Comparison of ENCODE assay signal across 8 mouse cellular contexts in the genomic region with DNA sequence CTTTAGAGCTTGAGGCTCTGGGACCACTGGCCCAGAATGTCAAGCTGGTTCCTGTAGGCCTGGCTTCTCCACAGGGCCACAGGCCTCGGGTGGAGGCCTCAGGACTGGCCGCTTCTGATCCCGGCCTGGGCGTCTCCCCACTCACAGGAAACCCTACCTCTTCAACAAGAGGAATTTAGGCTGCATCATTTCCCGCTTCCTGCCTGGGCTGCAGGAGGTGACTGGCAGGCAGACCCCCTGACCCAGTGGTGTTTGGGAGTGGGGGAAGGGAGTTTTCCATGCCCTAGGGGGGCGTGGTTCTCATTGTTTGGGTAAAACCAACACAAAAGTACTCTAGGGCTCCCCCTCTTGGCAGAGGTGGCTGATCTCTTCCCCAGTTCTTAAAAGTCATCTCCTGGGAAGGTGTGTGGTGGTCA. TPM values are rescaled to one million over a fixed set of nuclear protein-coding genes. Genes with fewer than 3 reads are reported as not detected.
DNase-seq lines count a peak whose midpoint lies in the region; ATAC-seq and TF ChIP-seq lines count a peak whose summit lies in the region.
"Had no signal": no experiment of that assay in that cellular context is flagged by ENCODE, and none has a peak within 500 bp of the region (broad histone marks: within the 10 kb centered on the region; RNA-seq: fewer than 3 reads in every experiment).

No protein-coding gene starts in this region.

- H3K27ac ChIP-seq in embryonic facial prominence, embryonic 13.5 days = peak overlapping the region; percentile 30; the same call in 1 of the 2 replicates
- peak overlapping the region; percentile 88 for H3K27ac ChIP-seq in hindbrain, embryonic 10.5 days
- peak overlapping the region; percentile 48; the same call in 1 of the 2 replicates for H3K27ac ChIP-seq in limb, embryonic 13.5 days

- H3K27me3 ChIP-seq in E14TG2a.4 (ENCODE audit: insufficient read depth, low read length) = no peaks in the 10 kb centered on the region; the same call in 1 of the 2 replicates
- H3K27me3 ChIP-seq in embryonic facial prominence, embryonic 13.5 days = no peaks in the 10 kb centered on the region
- H3K27me3 ChIP-seq in hindbrain, embryonic 10.5 days (ENCODE audit: insufficient read depth, poor library complexity, severe bottlenecking) = no peaks in the 10 kb centered on the region
- H3K27me3 ChIP-seq in limb, embryonic 13.5 days = no peaks in the 10 kb centered on the region

- peaks cover 43% of the 10 kb centered on the region for H3K36me3 ChIP-seq in E14TG2a.4 (ENCODE audit: insufficient read depth, low read length)
- peaks cover 24% of the 10 kb centered on the region for H3K36me3 ChIP-seq in embryonic facial prominence, embryonic 13.5 days
- peaks cover 42% of the 10 kb centered on the region for H3K36me3 ChIP-seq in hindbrain, embryonic 10.5 days
- H3K36me3 ChIP-seq in limb, embryonic 13.5 days = peaks cover 32% of the 10 kb centered on the region

- no peak overlapping the region for H3K4me2 ChIP-seq in embryonic facial prominence, embryonic 13.5 days
- H3K4me2 ChIP-seq in limb, embryonic 13.5 days (replicated peaks) = no peak overlapping the region

- peaks cover 90% of the 10 kb centered on the region for H3K4me1 ChIP-seq in E14TG2a.4 (replicated peaks; ENCODE audit: low read depth, low read length)
- peaks cover 51% of the 10 kb centered on the region for H3K4me1 ChIP-seq in embryonic facial prominence, embryonic 13.5 days
- H3K4me1 ChIP-seq in hindbrain, embryonic 10.5 days (replicated peaks) = peaks cover 88% of the 10 kb centered on the region
- H3K4me1 ChIP-seq in limb, embryonic 13.5 days = peaks cover 62% of the 10 kb centered on the region

- whole genome bisulfite sequencing in embryonic facial prominence, embryonic 13.5 days = 26% methylated on average over 6 of the region's 6 CpGs
- 6% methylated on average over 6 of the region's 6 CpGs for WGBS in hindbrain, embryonic 10.5 days
- WGBS in limb, embryonic 13.5 days = 21% methylated on average over 6 of the region's 6 CpGs

- no peak for ATAC-seq in embryonic facial prominence, embryonic 13.5 days (ENCODE audit: insufficient number of reproducible peaks, insufficient read depth, low FRiP score, low TSS enrichment, low read depth)
- no peak for ATAC-seq in limb, embryonic 13.5 days (ENCODE audit: low FRiP score, low read depth)
- ATAC-seq in megakaryocyte-erythroid progenitor cell, adult 5-6 weeks (replicated peaks; ENCODE audit: low FRiP score, low TSS enrichment, poor library complexity, severe bottlenecking) = no peak

- TF ChIP-seq CTCF in E14TG2a.4 (conservative IDR thresholded peaks at IDR 0.05; ENCODE audit: low read length) = peak; percentile 52

- DNase-seq in T-cell, adult 2 months (ENCODE audit: low spot score) = peak; percentile 42
- peak; percentile 85 for DNase-seq in hindbrain, embryonic 10.5 days (ENCODE audit: low spot score)
- DNase-seq in naive thymus-derived CD4-positive, alpha-beta T cell, adult 2 months (ENCODE audit: low read depth) = peak; percentile 81

- peak overlapping the region; percentile 46; the same call in 1 of the 2 replicates for H3K9ac ChIP-seq in embryonic facial prominence, embryonic 13.5 days
- peak overlapping the region; percentile 19; the same call in 1 of the 2 replicates for H3K9ac ChIP-seq in limb, embryonic 13.5 days

- no peaks in the 10 kb centered on the region for H3K9me3 ChIP-seq in E14TG2a.4 (ENCODE audit: low read length)
- no peaks in the 10 kb centered on the region for H3K9me3 ChIP-seq in embryonic facial prominence, embryonic 13.5 days
- no peaks in the 10 kb centered on the region for H3K9me3 ChIP-seq in hindbrain, embryonic 10.5 days
- H3K9me3 ChIP-seq in limb, embryonic 13.5 days = no peaks in the 10 kb centered on the region

- peak overlapping the region; percentile 69 for H3K4me3 ChIP-seq in E14TG2a.4 (replicated peaks; ENCODE audit: low read length)
- H3K4me3 ChIP-seq in embryonic facial prominence, embryonic 13.5 days = no peak overlapping the region
- H3K4me3 ChIP-seq in hindbrain, embryonic 10.5 days = peak overlapping the region; percentile 29
- H3K4me3 ChIP-seq in limb, embryonic 13.5 days = no peak overlapping the region

RNA-seq across cellular contexts. Expression of a gene that starts 4.0 kb away (rescaled TPM):
- 10.8 and 11.1 TPM in 2 replicates for polyA plus RNA-seq in embryonic facial prominence, embryonic 13.5 days (2015; fragmentation: Nextera tagmentation; extraction: Ambion mirVana)
- polyA plus RNA-seq in hindbrain, embryonic 10.5 days (2016; fragmentation: Nextera tagmentation; extraction: Ambion mirVana) = 14.2 and 14.8 TPM in 2 replicates
- 9.8 and 10.9 TPM in 2 replicates for polyA plus RNA-seq in limb, embryonic 13.5 days (2015; fragmentation: Nextera tagmentation; extraction: Ambion mirVana)
- total RNA-seq in megakaryocyte-erythroid progenitor cell, adult 5-6 weeks (2014; fragmentation: Nextera tagmentation) = 28.7 and 37.5 TPM in 2 replicates
- total RNA-seq in megakaryocyte-erythroid progenitor cell, adult 5-6 weeks (2017) = 10.9 and 13.6 TPM in 2 replicates

RNA-seq across cellular contexts. Expression of a gene that starts 7.9 kb away (rescaled TPM):
- 8.5 and 10.4 TPM in 2 replicates for polyA plus RNA-seq in embryonic facial prominence, embryonic 13.5 days (2015; fragmentation: Nextera tagmentation; extraction: Ambion mirVana)
- 11.1 and 16.7 TPM in 2 replicates for polyA plus RNA-seq in hindbrain, embryonic 10.5 days (2016; fragmentation: Nextera tagmentation; extraction: Ambion mirVana)
- polyA plus RNA-seq in limb, embryonic 13.5 days (2015; fragmentation: Nextera tagmentation; extraction: Ambion mirVana) = 10.0 and 10.4 TPM in 2 replicates
- 25.8 and 26.4 TPM in 2 replicates for total RNA-seq in megakaryocyte-erythroid progenitor cell, adult 5-6 weeks (2014; fragmentation: Nextera tagmentation)
- 8.3 and 11.7 TPM in 2 replicates for total RNA-seq in megakaryocyte-erythroid progenitor cell, adult 5-6 weeks (2017)

RNA-seq across cellular contexts. Expression of a gene that starts 17.6 kb away (rescaled TPM):
- 2.0 and 2.2 TPM in 2 replicates for polyA plus RNA-seq in embryonic facial prominence, embryonic 13.5 days (2015; fragmentation: Nextera tagmentation; extraction: Ambion mirVana)
- 5.3 and 9.1 TPM in 2 replicates for polyA plus RNA-seq in hindbrain, embryonic 10.5 days (2016; fragmentation: Nextera tagmentation; extraction: Ambion mirVana)
- 1.5 and 1.6 TPM in 2 replicates for polyA plus RNA-seq in limb, embryonic 13.5 days (2015; fragmentation: Nextera tagmentation; extraction: Ambion mirVana)
- total RNA-seq in megakaryocyte-erythroid progenitor cell, adult 5-6 weeks (2014; fragmentation: Nextera tagmentation) = 2.1 and 2.2 TPM in 2 replicates
- total RNA-seq in megakaryocyte-erythroid progenitor cell, adult 5-6 weeks (2017) = 0.70 and 4.1 TPM in 2 replicates

RNA-seq across cellular contexts. Expression of a gene that starts 18.4 kb away (rescaled TPM):
- polyA plus RNA-seq in embryonic facial prominence, embryonic 13.5 days (2015; fragmentation: Nextera tagmentation; extraction: Ambion mirVana) = 54.7 and 55.2 TPM in 2 replicates
- 32.4 and 41.6 TPM in 2 replicates for polyA plus RNA-seq in hindbrain, embryonic 10.5 days (2016; fragmentation: Nextera tagmentation; extraction: Ambion mirVana)
- 57.6 and 57.8 TPM in 2 replicates for polyA plus RNA-seq in limb, embryonic 13.5 days (2015; fragmentation: Nextera tagmentation; extraction: Ambion mirVana)
- 3.8 and 11.1 TPM in 2 replicates for total RNA-seq in megakaryocyte-erythroid progenitor cell, adult 5-6 weeks (2014; fragmentation: Nextera tagmentation)
- 0.66 and 0.76 TPM in 2 replicates for total RNA-seq in megakaryocyte-erythroid progenitor cell, adult 5-6 weeks (2017)

RNA-seq across cellular contexts. Expression of a gene that starts 21.6 kb away (rescaled TPM):
- polyA plus RNA-seq in embryonic facial prominence, embryonic 13.5 days (2015; fragmentation: Nextera tagmentation; extraction: Ambion mirVana) = not detected in 2 replicates
- polyA plus RNA-seq in hindbrain, embryonic 10.5 days (2016; fragmentation: Nextera tagmentation; extraction: Ambion mirVana) = 0.12 and 0.21 TPM in 2 replicates
- not detected in 2 replicates for polyA plus RNA-seq in limb, embryonic 13.5 days (2015; fragmentation: Nextera tagmentation; extraction: Ambion mirVana)
- total RNA-seq in megakaryocyte-erythroid progenitor cell, adult 5-6 weeks (2014; fragmentation: Nextera tagmentation) = 0.69 and 1.3 TPM in 2 replicates
- total RNA-seq in megakaryocyte-erythroid progenitor cell, adult 5-6 weeks (2017) = not detected in 2 replicates
- total RNA-seq: left cerebral cortex, postnatal 10 days had no signal

Comparison
In these comparisons a context has a peak if more than half of its experiments do, and no peak if none do; other contexts are left out.
1. H3K4me3 ChIP-seq: peak in E14TG2a.4 (single experiment) and hindbrain, embryonic 10.5 days (single experiment); none in embryonic facial prominence, embryonic 13.5 days (single experiment) and limb, embryonic 13.5 days (single experiment).
2. H3K27ac ChIP-seq: peak in every context shown above with its lines; median percentile 88 in hindbrain, embryonic 10.5 days; 48 in limb, embryonic 13.5 days; 30 in embryonic facial prominence, embryonic 13.5 days.
3. Peak in every context shown above with its lines, with median percentiles within 50 percentile points of each other: DNase-seq.